Mouse (Mus musculus): ENCODE data around the gene Cacng3.

- no peak for TF ChIP-seq CTCF (IDR thresholded peaks at IDR 0.05; ENCODE audit: control insufficient read depth, insufficient read depth, insufficient read length)
- TF ChIP-seq USF1 (IDR thresholded peaks at IDR 0.05; ENCODE audit: low read depth) = no peak
- TF ChIP-seq MYOD1 (IDR thresholded peaks at IDR 0.05; ENCODE audit: control insufficient read depth, insufficient read length, low read depth) = no peak
- no peak for TF ChIP-seq CEBPB (IDR thresholded peaks at IDR 0.05; ENCODE audit: low read depth)
- no peak for TF ChIP-seq MYOG (IDR thresholded peaks at IDR 0.05; ENCODE audit: control insufficient read depth, extremely low read depth, insufficient read length)
- no peak for TF ChIP-seq MAX (IDR thresholded peaks at IDR 0.05)
- TF ChIP-seq FOSL1 (IDR thresholded peaks at IDR 0.05; ENCODE audit: insufficient read depth, low read length, poor library complexity, severe bottlenecking) = no peak
These were observed 57.9 kb downstream of the Cacng3 start for GRCm38 (mm10) chr7:122728186-122728585.

All from C2C12 (cell line).